Mouse (Mus musculus): ENCODE measurements around the gene Rasal1. TPM values are rescaled to one million over a fixed set of nuclear protein-coding genes. Genes with fewer than 3 reads are reported as not detected.

Rasal1 gene
- polyA plus RNA-seq, 1 experiment from 2014 or later, result 0.31 TPM

GRCm38 (mm10) chr5:120624427-120624826, 24.2 kb upstream of the Rasal1 start:
- Histone ChIP-seq H3K27me3 (peaks cover 2% of the 10 kb centered on the region), H3K4me1 (replicated peaks) (peaks cover 13% of the 10 kb centered on the region), H3K4me3 (no peak overlapping the region), H3K9ac (no peak overlapping the region), H3K4me2 (no peak overlapping the region), H3K9me3 (no peaks in the 10 kb centered on the region), H3K36me3 (peaks cover 91% of the 10 kb centered on the region), H3K27ac (replicated peaks) (no peak overlapping the region)
- WGBS, result 82% methylated on average over 10 of the region's 10 CpGs
- no peak for ATAC-seq (ENCODE audit: low read depth)

GRCm38 (mm10) chr5:120626399-120626798, 22.2 kb upstream of the Rasal1 start:
- no peak overlapping the region for H3K9ac ChIP-seq
- 32% methylated on average over 19 of the region's 19 CpGs for WGBS
- no peak overlapping the region for H3K27ac ChIP-seq (replicated peaks)
- peaks cover 72% of the 10 kb centered on the region for H3K36me3 ChIP-seq
- no peaks in the 10 kb centered on the region for H3K9me3 ChIP-seq
- H3K4me2 ChIP-seq, result no peak overlapping the region
- no peak overlapping the region for H3K4me3 ChIP-seq
- peaks cover 18% of the 10 kb centered on the region for H3K27me3 ChIP-seq
- H3K4me1 ChIP-seq (replicated peaks), result peaks cover 13% of the 10 kb centered on the region
- no peak for ATAC-seq (ENCODE audit: low read depth)

GRCm38 (mm10) chr5:120627515-120628300, 20.9 kb upstream of the Rasal1 start:
- Histone ChIP-seq H3K27ac (replicated peaks) (no peak overlapping the region), H3K9ac (no peak overlapping the region), H3K36me3 (peaks cover 59% of the 10 kb centered on the region), H3K4me2 (no peak overlapping the region), H3K4me1 (replicated peaks) (peaks cover 6% of the 10 kb centered on the region; the same call in 1 of the 2 replicates), H3K9me3 (no peaks in the 10 kb centered on the region), H3K4me3 (no peak overlapping the region), H3K27me3 (peaks cover 23% of the 10 kb centered on the region)
- WGBS, result 85% methylated on average over 15 of the region's 15 CpGs
- no peak for ATAC-seq (ENCODE audit: low read depth)

GRCm38 (mm10) chr5:120628624-120629023, 20.0 kb upstream of the Rasal1 start:
- Histone ChIP-seq H3K9me3 (no peaks in the 10 kb centered on the region), H3K4me1 (replicated peaks) (peaks cover 6% of the 10 kb centered on the region; the same call in 1 of the 2 replicates), H3K9ac (no peak overlapping the region), H3K4me3 (no peak overlapping the region), H3K4me2 (no peak overlapping the region), H3K27me3 (peaks cover 26% of the 10 kb centered on the region), H3K36me3 (peaks cover 49% of the 10 kb centered on the region), H3K27ac (replicated peaks) (no peak overlapping the region)
- no peak for ATAC-seq (ENCODE audit: low read depth)
- WGBS, result 65% methylated on average over 7 of the region's 7 CpGs

GRCm38 (mm10) chr5:120631128-120631527, 17.5 kb upstream of the Rasal1 start:
- Histone ChIP-seq H3K4me3 (no peak overlapping the region; the same call in 1 of the 2 replicates), H3K4me2 (peak overlapping the region; percentile 45), H3K27me3 (peaks cover 26% of the 10 kb centered on the region), H3K9me3 (no peaks in the 10 kb centered on the region), H3K27ac (replicated peaks) (no peak overlapping the region), H3K9ac (peak overlapping the region; percentile 43; the same call in 1 of the 2 replicates), H3K36me3 (peaks cover 24% of the 10 kb centered on the region), H3K4me1 (replicated peaks) (peaks cover 6% of the 10 kb centered on the region; the same call in 1 of the 2 replicates)
- 6% methylated on average over 29 of the region's 29 CpGs for WGBS
- no peak for ATAC-seq (ENCODE audit: low read depth)

GRCm38 (mm10) chr5:120631892-120632291, 16.7 kb upstream of the Rasal1 start:
- Histone ChIP-seq H3K9ac (no peak overlapping the region), H3K27me3 (peaks cover 26% of the 10 kb centered on the region), H3K9me3 (no peaks in the 10 kb centered on the region), H3K36me3 (peaks cover 17% of the 10 kb centered on the region), H3K4me3 (no peak overlapping the region), H3K4me2 (no peak overlapping the region), H3K27ac (replicated peaks) (no peak overlapping the region), H3K4me1 (replicated peaks) (peaks cover 6% of the 10 kb centered on the region; the same call in 1 of the 2 replicates)
- 84% methylated on average over 5 of the region's 5 CpGs for WGBS
- no peak for ATAC-seq (ENCODE audit: low read depth)

GRCm38 (mm10) chr5:120634131-120634530, 14.5 kb upstream of the Rasal1 start, which contains the start of gene Cfap73:
TSS of gene Cfap73 (minus strand) at chr5:120634235.
- Histone ChIP-seq H3K4me2 (no peak within 1 kb of the TSS), H3K9ac (no peak within 1 kb of the TSS), H3K27ac (replicated peaks) (no peak within 1 kb of the TSS), H3K36me3 (no peaks in the 10 kb centered on the region), H3K4me3 (no peak within 1 kb of the TSS), H3K4me1 (replicated peaks) (no peaks in the 10 kb centered on the region), H3K27me3 (peaks cover 26% of the 10 kb centered on the region), H3K9me3 (no peaks in the 10 kb centered on the region)
- no peak for ATAC-seq (ENCODE audit: low read depth)
- WGBS, result 63% methylated on average over 9 of the region's 9 CpGs

- Histone ChIP-seq H3K4me2 (no peak overlapping the region), H3K27me3 (peaks cover 21% of the 10 kb centered on the region), H3K27ac (replicated peaks) (no peak overlapping the region), H3K9ac (no peak overlapping the region), H3K36me3 (no peaks in the 10 kb centered on the region), H3K4me1 (replicated peaks) (no peaks in the 10 kb centered on the region), H3K9me3 (no peaks in the 10 kb centered on the region), H3K4me3 (no peak overlapping the region)
- 34% methylated on average over 5 of the region's 5 CpGs for WGBS
- ATAC-seq (ENCODE audit: low read depth), result no peak
Observed at GRCm38 (mm10) chr5:120634860-120635259, 13.8 kb upstream of the Rasal1 start.

- H3K4me3 ChIP-seq, result no peak overlapping the region
- no peak overlapping the region for H3K4me2 ChIP-seq
- no peaks in the 10 kb centered on the region for H3K36me3 ChIP-seq
- peaks cover 13% of the 10 kb centered on the region; the same call in 1 of the 2 replicates for H3K27me3 ChIP-seq
- no peaks in the 10 kb centered on the region for H3K4me1 ChIP-seq (replicated peaks)
- no peak for ATAC-seq (ENCODE audit: low read depth)
- H3K9me3 ChIP-seq, result no peaks in the 10 kb centered on the region
- 73% methylated on average over 5 of the region's 5 CpGs for WGBS
- no peak overlapping the region for H3K27ac ChIP-seq (replicated peaks)
- H3K9ac ChIP-seq, result no peak overlapping the region
Observed at GRCm38 (mm10) chr5:120635633-120636032, 13.0 kb upstream of the Rasal1 start.

- Histone ChIP-seq H3K4me2 (no peak overlapping the region), H3K4me3 (no peak overlapping the region), H3K27me3 (0 out of 2 replicates have a peak, but pooled peaks cover 3% of the 10 kb centered on the region), H3K27ac (replicated peaks) (no peak overlapping the region), H3K36me3 (no peaks in the 10 kb centered on the region), H3K9me3 (no peaks in the 10 kb centered on the region), H3K4me1 (replicated peaks) (no peaks in the 10 kb centered on the region), H3K9ac (no peak overlapping the region)
- no peak for ATAC-seq (ENCODE audit: low read depth)
- 88% methylated on average over 7 of the region's 7 CpGs for WGBS
Observed at GRCm38 (mm10) chr5:120640094-120640493, 8.5 kb upstream of the Rasal1 start.

- no peak overlapping the region for H3K9ac ChIP-seq
- H3K4me2 ChIP-seq, result no peak overlapping the region
- peaks cover 29% of the 10 kb centered on the region for H3K27me3 ChIP-seq
- no peak overlapping the region for H3K27ac ChIP-seq (replicated peaks)
- 72% methylated on average over 14 of the region's 14 CpGs for WGBS
- no peaks in the 10 kb centered on the region for H3K9me3 ChIP-seq
- peaks cover 2% of the 10 kb centered on the region for H3K4me1 ChIP-seq (replicated peaks)
- H3K4me3 ChIP-seq, result no peak overlapping the region
- H3K36me3 ChIP-seq, result no peaks in the 10 kb centered on the region
- no peak for ATAC-seq (ENCODE audit: low read depth)
Observed at GRCm38 (mm10) chr5:120643365-120644085, 5.1 kb upstream of the Rasal1 start.

GRCm38 (mm10) chr5:120644227-120644626, 4.4 kb upstream of the Rasal1 start:
- Histone ChIP-seq H3K4me2 (no peak overlapping the region), H3K36me3 (no peaks in the 10 kb centered on the region), H3K4me1 (replicated peaks) (peaks cover 9% of the 10 kb centered on the region), H3K27me3 (peaks cover 36% of the 10 kb centered on the region), H3K9ac (no peak overlapping the region), H3K4me3 (no peak overlapping the region), H3K9me3 (no peaks in the 10 kb centered on the region), H3K27ac (replicated peaks) (no peak overlapping the region)
- WGBS, result 77% methylated on average over 3 of the region's 3 CpGs
- no peak for ATAC-seq (ENCODE audit: low read depth)
